ENCODE assay signal across 9 mouse cellular contexts in the genomic region with DNA sequence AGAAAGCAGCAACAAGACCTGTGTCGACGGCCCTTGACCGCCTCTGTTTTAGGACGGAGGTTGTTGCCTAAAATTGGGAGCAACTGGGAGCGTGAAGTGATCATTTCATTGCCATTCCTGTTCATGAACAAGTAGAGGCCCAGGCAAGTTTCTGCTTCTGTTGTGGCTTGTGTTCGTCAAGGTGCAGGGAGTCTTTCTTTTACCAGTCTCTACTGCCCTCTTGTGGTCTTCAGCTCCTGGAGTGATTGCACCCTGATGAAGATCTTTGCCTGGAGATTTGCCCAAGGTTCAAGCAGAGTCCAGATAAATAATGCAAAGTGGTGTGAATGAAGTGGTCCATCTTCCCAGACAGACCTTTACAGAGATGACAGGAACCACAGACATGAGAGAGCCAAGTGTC.
DNase-seq lines count a peak whose midpoint lies in the region; ATAC-seq and TF ChIP-seq lines count a peak whose summit lies in the region.
"Had no signal": no experiment of that assay in that cellular context is flagged by ENCODE, and none has a peak within 500 bp of the region (broad histone marks: within the 10 kb centered on the region; RNA-seq: fewer than 3 reads in every experiment).

No protein-coding gene starts in this region.

- H3K4me2 ChIP-seq in kidney, embryonic 15.5 days = no peak overlapping the region
- no peak overlapping the region for H3K4me2 ChIP-seq in heart, embryonic 12.5 days
- no peak overlapping the region for H3K4me2 ChIP-seq in neural tube, embryonic 11.5 days (ENCODE audit: low read depth)
- H3K4me2 ChIP-seq: embryonic facial prominence, embryonic 15.5 days had no signal

- peak; percentile 78 for TF ChIP-seq CTCF in left cerebral cortex, adult 2 months (IDR thresholded peaks at IDR 0.05)

- no peak overlapping the region for H3K27ac ChIP-seq in kidney, embryonic 15.5 days
- H3K27ac ChIP-seq in heart, embryonic 12.5 days (ENCODE audit: poor library complexity, severe bottlenecking) = no peak overlapping the region
- H3K27ac ChIP-seq in left cerebral cortex, adult 2 months = no peak overlapping the region
- no peak overlapping the region for H3K27ac ChIP-seq in neural tube, embryonic 11.5 days (ENCODE audit: low read depth, low read length)
- H3K27ac ChIP-seq: embryonic facial prominence, embryonic 15.5 days had no signal

- 0 out of 2 replicates have a peak, but pooled peaks cover 3% of the 10 kb centered on the region for H3K4me1 ChIP-seq in kidney, embryonic 15.5 days
- H3K4me1 ChIP-seq in heart, embryonic 12.5 days (replicated peaks) = peaks cover 32% of the 10 kb centered on the region
- no peaks in the 10 kb centered on the region for H3K4me1 ChIP-seq in neural tube, embryonic 11.5 days (ENCODE audit: control insufficient read depth, insufficient read depth, low read length)

- no peaks in the 10 kb centered on the region for H3K9me3 ChIP-seq in kidney, embryonic 15.5 days (replicated peaks)
- H3K9me3 ChIP-seq in heart, embryonic 12.5 days (replicated peaks) = no peaks in the 10 kb centered on the region
- no peaks in the 10 kb centered on the region for H3K9me3 ChIP-seq in neural tube, embryonic 11.5 days (ENCODE audit: control insufficient read depth, low read length)
- H3K9me3 ChIP-seq: embryonic facial prominence, embryonic 15.5 days had no signal

- H3K27me3 ChIP-seq in kidney, embryonic 15.5 days = no peaks in the 10 kb centered on the region
- no peaks in the 10 kb centered on the region for H3K27me3 ChIP-seq in heart, embryonic 12.5 days (replicated peaks)
- H3K27me3 ChIP-seq in neural tube, embryonic 11.5 days (ENCODE audit: control insufficient read depth, insufficient read depth, low read length) = no peaks in the 10 kb centered on the region
- H3K27me3 ChIP-seq: embryonic facial prominence, embryonic 15.5 days had no signal

- 49% methylated on average over 6 of the region's 6 CpGs for WGBS in kidney, embryonic 15.5 days
- 49% methylated on average over 6 of the region's 6 CpGs for WGBS in heart, embryonic 12.5 days
- WGBS in neural tube, embryonic 11.5 days = 49% methylated on average over 6 of the region's 6 CpGs

- ATAC-seq in kidney, embryonic 15.5 days (replicated peaks; ENCODE audit: low FRiP score) = no peak
- peak; percentile 74 for ATAC-seq in common myeloid progenitor, adult 5-6 weeks (replicated peaks; ENCODE audit: low read depth, poor library complexity, severe bottlenecking)
- ATAC-seq in heart, embryonic 12.5 days (ENCODE audit: insufficient number of reproducible peaks, low FRiP score) = no peak
- ATAC-seq in neural tube, embryonic 11.5 days (ENCODE audit: insufficient read depth, low FRiP score, low TSS enrichment) = no peak; the same call in 1 of the 2 replicates

- H3K36me3 ChIP-seq in kidney, embryonic 15.5 days = no peaks in the 10 kb centered on the region
- H3K36me3 ChIP-seq in heart, embryonic 12.5 days = no peaks in the 10 kb centered on the region; the same call in 1 of the 2 replicates
- no peaks in the 10 kb centered on the region for H3K36me3 ChIP-seq in neural tube, embryonic 11.5 days (ENCODE audit: control insufficient read depth, insufficient read depth, low read length)
- H3K36me3 ChIP-seq: embryonic facial prominence, embryonic 15.5 days had no signal

- peak; percentile 19 for DNase-seq in kidney, adult 11 months
- DNase-seq in adrenal gland, adult (ENCODE audit: inconsistent age in 2 of 2, low spot score in 1 of 2) = peak; percentile 49 to 85
- peak; percentile 34 to 42 for DNase-seq in left cerebral cortex, adult 2 months (ENCODE audit: extremely low spot score in 1 of 2, low spot score in 2 of 2)
- DNase-seq in neural tube, embryonic 11.5 days (ENCODE audit: low spot score) = peak; percentile 67
- peak; percentile 60 for DNase-seq in thymus, postnatal 4 days

- H3K4me3 ChIP-seq in kidney, embryonic 15.5 days (replicated peaks) = no peak overlapping the region
- H3K4me3 ChIP-seq in heart, embryonic 12.5 days = no peak overlapping the region
- H3K4me3 ChIP-seq in left cerebral cortex, adult 2 months = no peak overlapping the region
- no peak overlapping the region for H3K4me3 ChIP-seq in neural tube, embryonic 11.5 days (ENCODE audit: low read depth, low read length)
- H3K4me3 ChIP-seq: embryonic facial prominence, embryonic 15.5 days had no signal

- intact Hi-C loops in left cerebral cortex, adult 2 months (cut with DNase I) = loop anchor here (2.0 kb wide), 1 partner anchor 130 kb away; no protein-coding TSS in a partner anchor

- no peak overlapping the region for H3K9ac ChIP-seq in kidney, embryonic 15.5 days
- H3K9ac ChIP-seq in heart, embryonic 12.5 days = 0 out of 2 replicates have a peak overlapping the region, but pooled peaks have one; percentile 13
- no peak overlapping the region for H3K9ac ChIP-seq in neural tube, embryonic 11.5 days (ENCODE audit: low read length)
- H3K9ac ChIP-seq: embryonic facial prominence, embryonic 15.5 days had no signal
